Mouse (Mus musculus): ENCODE measurements at regions not wholly inside any gene's neighbourhood (a gene's known extent, or its start where the extent isn't known, plus 50 kb on each side); places are given as distances from the start of the nearest gene placed in this dataset.

GRCm38 (mm10) chr19:23085173-23085660 lies 55.8 kb upstream of the Klf9 start:
- TF ChIP-seq GATA1 (IDR thresholded peaks at IDR 0.05; ENCODE audit: borderline replicate concordance, low read length) (no peak), FLI1 (IDR thresholded peaks at IDR 0.05; ENCODE audit: low read length) (no peak)

Measured in megakaryocyte, embryonic 14.5 days (primary cell).